Mouse (Mus musculus): ENCODE data around the gene Ralgapb. TPM values are rescaled to one million over a fixed set of nuclear protein-coding genes. Genes with fewer than 3 reads are reported as not detected.
A peak's percentile ranks its signal among the peaks of the same experiment; 100 is the strongest.
"Not testable (repeated sequence)": the region's sequence is repeated elsewhere in the genome, so short reads cannot be mapped to it uniquely, and the experiment has no call there.

Gene Ralgapb
- polyA plus RNA-seq, 1 experiment: 43.8 TPM

DNA sequence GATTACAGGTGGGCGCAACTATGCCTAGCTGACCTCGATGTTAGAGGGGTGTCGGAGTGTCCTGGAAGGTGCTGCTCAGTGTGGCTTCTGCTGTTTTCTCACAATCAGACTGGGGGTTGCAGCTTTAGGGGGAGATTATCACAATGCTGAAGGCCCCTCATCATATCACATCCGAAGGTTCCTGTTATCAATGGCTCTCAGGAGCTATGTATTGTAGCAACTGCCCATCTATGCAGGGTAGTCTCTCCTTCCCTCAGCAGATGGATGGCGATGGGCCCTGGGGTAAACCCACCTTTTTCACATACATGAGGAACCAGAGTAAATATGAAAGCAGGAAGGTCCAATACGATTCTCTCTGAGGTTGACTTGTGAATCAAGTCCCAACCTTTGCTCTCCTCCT, 13.3 kb upstream of the Ralgapb start:
- no peaks in the 10 kb centered on the region for H3K36me3 ChIP-seq (ENCODE audit: control insufficient read depth, insufficient read depth, low read length)
- no peak overlapping the region for H3K27ac ChIP-seq (ENCODE audit: control insufficient read depth, insufficient read depth, low read length)
- no peak for DNase-seq
- WGBS: 90% methylated on average over 6 of the region's 6 CpGs
- TF ChIP-seq POLR2A (IDR thresholded peaks at IDR 0.05; ENCODE audit: control insufficient read depth, extremely low read depth, insufficient read depth, low read length, poor library complexity) (no peak), CTCF (IDR thresholded peaks at IDR 0.05; ENCODE audit: borderline replicate concordance, control insufficient read depth, extremely low read depth, insufficient read depth, low read length, poor library complexity) (no peak)
- H3K4me3 ChIP-seq (ENCODE audit: control insufficient read depth, insufficient read depth, low read length): no peak overlapping the region
- no peaks in the 10 kb centered on the region for H3K27me3 ChIP-seq (ENCODE audit: control insufficient read depth, insufficient read depth, low read length)
- no peaks in the 10 kb centered on the region for H3K4me1 ChIP-seq (replicated peaks; ENCODE audit: control insufficient read depth, insufficient read depth, low read length)

DNA sequence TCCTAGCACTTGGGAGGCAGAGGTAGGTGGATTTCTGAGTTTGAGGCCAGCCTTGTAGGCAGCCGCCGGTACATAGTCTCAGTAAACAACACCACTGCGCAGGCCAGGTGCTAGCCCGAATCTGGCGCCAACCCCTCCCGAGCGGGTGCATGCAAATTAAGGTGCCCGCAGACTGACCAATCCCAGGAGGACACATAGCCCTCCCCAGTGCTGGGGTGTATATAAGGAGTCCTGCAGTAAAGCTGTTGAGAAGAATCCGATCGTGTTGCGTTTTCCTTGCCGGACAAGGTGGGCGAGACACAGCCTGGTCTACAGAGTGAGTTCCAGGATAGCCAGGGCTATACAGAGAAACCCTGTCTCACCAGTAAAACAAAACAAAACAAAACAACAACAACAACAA, 12.5 kb upstream of the Ralgapb start:
- not testable (repeated sequence) for H3K4me1 ChIP-seq (replicated peaks; ENCODE audit: control insufficient read depth, insufficient read depth, low read length); H3K36me3 ChIP-seq (ENCODE audit: control insufficient read depth, insufficient read depth, low read length); DNase-seq; H3K4me3 ChIP-seq (ENCODE audit: control insufficient read depth, insufficient read depth, low read length); H3K27ac ChIP-seq (ENCODE audit: control insufficient read depth, insufficient read depth, low read length); H3K27me3 ChIP-seq (ENCODE audit: control insufficient read depth, insufficient read depth, low read length)
- 88% methylated on average over 13 of the region's 13 CpGs for WGBS

DNA sequence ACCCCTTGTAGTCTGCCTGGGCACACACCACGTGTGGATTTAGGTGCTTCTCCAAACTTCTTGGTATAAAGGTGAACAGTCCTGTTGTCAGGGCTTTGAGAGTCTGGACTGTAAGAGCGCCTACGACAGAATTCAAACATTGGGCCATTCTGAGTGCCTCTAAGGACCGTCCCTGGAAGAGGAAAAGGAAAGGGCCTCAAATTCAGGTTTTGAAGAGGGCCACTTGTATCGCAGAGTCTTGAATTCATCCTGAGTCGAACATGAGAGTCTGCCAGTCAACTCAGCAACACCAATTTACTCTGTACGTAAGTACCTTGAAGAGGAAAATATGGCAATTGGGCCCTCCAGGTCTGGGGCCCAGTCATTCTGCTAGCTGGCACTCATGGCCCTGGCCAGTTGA, 6.7 kb upstream of the Ralgapb start:
- no peaks in the 10 kb centered on the region for H3K4me1 ChIP-seq (replicated peaks; ENCODE audit: control insufficient read depth, insufficient read depth, low read length)
- H3K4me3 ChIP-seq (ENCODE audit: control insufficient read depth, insufficient read depth, low read length): no peak overlapping the region
- no peak overlapping the region for H3K27ac ChIP-seq (ENCODE audit: control insufficient read depth, insufficient read depth, low read length)
- H3K27me3 ChIP-seq (ENCODE audit: control insufficient read depth, insufficient read depth, low read length): no peaks in the 10 kb centered on the region
- H3K36me3 ChIP-seq (ENCODE audit: control insufficient read depth, insufficient read depth, low read length): no peaks in the 10 kb centered on the region
- WGBS: 90% methylated on average over 7 of the region's 7 CpGs
- no peak for DNase-seq
- TF ChIP-seq POLR2A (IDR thresholded peaks at IDR 0.05; ENCODE audit: control insufficient read depth, extremely low read depth, insufficient read depth, low read length, poor library complexity): no peak
- no peak for TF ChIP-seq CTCF (IDR thresholded peaks at IDR 0.05; ENCODE audit: borderline replicate concordance, control insufficient read depth, extremely low read depth, insufficient read depth, low read length, poor library complexity)

DNA sequence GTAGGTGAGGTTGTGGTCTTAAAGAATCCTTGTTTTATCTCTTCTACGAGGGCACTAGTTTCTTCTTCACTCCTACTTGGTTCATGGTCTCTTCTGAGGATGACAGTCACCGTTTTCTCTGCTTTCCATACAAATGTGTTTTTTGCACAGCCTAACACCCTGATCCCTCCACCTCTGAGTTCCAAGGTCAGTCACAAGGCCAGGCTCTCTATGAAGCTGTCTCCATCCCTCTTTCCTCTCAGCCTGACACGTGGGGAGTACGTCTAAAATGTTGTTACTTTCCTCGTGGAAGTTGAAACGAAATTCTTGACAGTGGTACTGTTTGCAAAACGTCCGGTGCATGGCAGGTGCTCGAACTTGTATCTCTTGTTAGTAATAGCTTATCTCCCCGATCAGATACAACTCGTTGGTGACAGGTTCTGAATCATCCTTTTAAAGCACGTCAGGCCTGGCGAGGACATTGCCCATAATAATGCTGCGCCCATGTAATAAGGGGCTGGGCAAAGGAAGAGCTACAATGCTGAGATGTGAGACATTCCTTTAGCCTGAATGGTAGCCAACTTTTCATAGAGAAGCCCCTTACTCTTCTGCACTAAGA, 552 bp upstream of the Ralgapb start:
- no peak for DNase-seq
- TF ChIP-seq POLR2A (IDR thresholded peaks at IDR 0.05; ENCODE audit: control insufficient read depth, extremely low read depth, insufficient read depth, low read length, poor library complexity): no peak
- no peak for TF ChIP-seq CTCF (IDR thresholded peaks at IDR 0.05; ENCODE audit: borderline replicate concordance, control insufficient read depth, extremely low read depth, insufficient read depth, low read length, poor library complexity)
- 48% methylated on average over 14 of the region's 14 CpGs for WGBS

DNA sequence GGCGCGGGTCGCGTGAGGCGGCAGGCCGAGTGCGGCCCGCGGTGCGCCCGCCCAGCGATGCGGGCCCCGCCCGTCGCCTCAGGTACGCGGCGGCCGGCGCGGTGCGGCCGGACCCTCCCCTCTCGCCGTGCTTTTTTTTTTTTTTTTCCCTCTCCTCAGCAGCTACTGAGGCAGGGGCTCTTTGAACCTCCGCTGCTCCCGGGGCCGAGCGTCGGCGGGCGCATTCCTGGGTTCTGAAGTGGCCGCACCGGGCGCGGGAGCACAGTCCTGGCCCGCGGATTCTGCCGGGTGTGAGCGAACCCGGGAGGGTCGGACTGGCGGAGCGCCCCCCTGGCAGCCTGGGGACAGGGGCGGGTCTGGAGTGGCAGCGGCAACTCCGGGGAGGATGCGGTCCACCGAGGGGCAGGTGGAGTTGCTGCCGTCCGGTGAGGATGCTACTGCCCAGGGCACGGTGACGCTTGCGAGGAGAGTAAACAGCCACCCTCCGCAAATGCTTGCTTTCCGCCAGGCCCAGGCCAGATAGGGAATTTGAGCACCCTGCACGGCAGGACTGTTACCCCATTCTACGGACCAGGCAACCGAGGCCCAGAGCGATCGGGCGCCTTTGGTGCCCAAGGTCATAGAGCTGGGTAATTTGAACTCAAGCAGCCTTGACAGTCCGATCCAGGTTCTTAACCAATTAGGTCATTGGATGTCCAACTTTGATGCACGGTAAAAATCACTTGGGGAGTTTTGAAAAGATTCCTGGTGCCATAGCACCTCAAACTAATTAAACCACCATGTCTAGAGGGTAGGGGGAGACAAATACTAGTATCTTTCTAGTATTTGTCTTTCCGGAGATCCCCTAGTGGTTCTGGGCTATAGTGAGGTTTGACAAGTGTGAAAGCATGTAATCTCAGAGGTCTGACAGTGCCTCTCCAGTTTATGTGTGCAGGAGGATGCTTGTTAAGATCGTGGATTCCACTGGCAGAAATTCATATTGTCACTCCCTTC, 670 bp downstream of the Ralgapb start:
- TF ChIP-seq POLR2A (IDR thresholded peaks at IDR 0.05; ENCODE audit: control insufficient read depth, extremely low read depth, insufficient read depth, low read length, poor library complexity) (0 out of 2 replicates have a peak, but pooled peaks have one; percentile 4), CTCF (IDR thresholded peaks at IDR 0.05; ENCODE audit: borderline replicate concordance, control insufficient read depth, extremely low read depth, insufficient read depth, low read length, poor library complexity) (no peak)
- H3K27me3 ChIP-seq (ENCODE audit: control insufficient read depth, insufficient read depth, low read length): no peaks in the 10 kb centered on the region
- WGBS: 4% methylated on average over 48 of the region's 67 CpGs
- H3K4me1 ChIP-seq (replicated peaks; ENCODE audit: control insufficient read depth, insufficient read depth, low read length): peaks cover 7% of the 10 kb centered on the region
- peak overlapping the region; percentile 67 for H3K4me3 ChIP-seq (ENCODE audit: control insufficient read depth, insufficient read depth, low read length)
- no peak overlapping the region for H3K27ac ChIP-seq (ENCODE audit: control insufficient read depth, insufficient read depth, low read length)
- H3K36me3 ChIP-seq (ENCODE audit: control insufficient read depth, insufficient read depth, low read length): no peaks in the 10 kb centered on the region
- DNase-seq: peak; percentile 44

More for the DNA sequence above, 552 bp upstream of the Ralgapb start:
- Histone ChIP-seq H3K4me3 (ENCODE audit: control insufficient read depth, insufficient read depth, low read length) (no peak overlapping the region), H3K36me3 (ENCODE audit: control insufficient read depth, insufficient read depth, low read length) (no peaks in the 10 kb centered on the region), H3K27ac (ENCODE audit: control insufficient read depth, insufficient read depth, low read length) (no peak overlapping the region), H3K27me3 (ENCODE audit: control insufficient read depth, insufficient read depth, low read length) (no peaks in the 10 kb centered on the region), H3K4me1 (replicated peaks; ENCODE audit: control insufficient read depth, insufficient read depth, low read length) (peaks cover 7% of the 10 kb centered on the region)

DNA sequence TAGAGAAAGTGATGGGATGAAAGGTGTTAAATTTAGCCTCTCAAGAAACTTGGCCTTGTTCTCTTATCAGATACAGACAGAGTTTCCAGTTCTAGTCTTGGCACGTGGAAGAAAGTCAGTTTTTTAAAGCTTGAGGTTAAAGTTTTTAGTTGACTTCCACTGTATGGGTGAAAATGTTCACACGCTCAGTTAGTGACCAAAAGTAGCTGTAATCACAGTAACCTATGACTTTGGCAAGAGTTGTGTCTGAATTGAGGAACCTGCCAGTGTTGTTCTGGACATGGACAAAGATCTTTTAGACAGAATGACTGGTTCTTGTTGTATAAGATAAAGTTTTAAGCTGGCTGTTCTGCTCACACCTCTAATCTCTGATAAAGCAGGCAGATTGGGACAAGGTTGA, 3.6 kb downstream of the Ralgapb start:
- H3K27ac ChIP-seq (ENCODE audit: control insufficient read depth, insufficient read depth, low read length): no peak overlapping the region
- peaks cover 7% of the 10 kb centered on the region for H3K4me1 ChIP-seq (replicated peaks; ENCODE audit: control insufficient read depth, insufficient read depth, low read length)
- no peak for DNase-seq
- H3K4me3 ChIP-seq (ENCODE audit: control insufficient read depth, insufficient read depth, low read length): no peak overlapping the region
- TF ChIP-seq CTCF (IDR thresholded peaks at IDR 0.05; ENCODE audit: borderline replicate concordance, control insufficient read depth, extremely low read depth, insufficient read depth, low read length, poor library complexity) (no peak), POLR2A (IDR thresholded peaks at IDR 0.05; ENCODE audit: control insufficient read depth, extremely low read depth, insufficient read depth, low read length, poor library complexity) (no peak)
- WGBS: 56% methylated on average over 2 of the region's 2 CpGs
- H3K27me3 ChIP-seq (ENCODE audit: control insufficient read depth, insufficient read depth, low read length): no peaks in the 10 kb centered on the region
- H3K36me3 ChIP-seq (ENCODE audit: control insufficient read depth, insufficient read depth, low read length): no peaks in the 10 kb centered on the region
